Mouse (Mus musculus) frontal cortex, postnatal 14 days (tissue): ENCODE measurements around the gene Ighmbp2.
A peak's percentile ranks its signal among the peaks of the same experiment; 100 is the strongest.

Experiments used
- DNase-seq, 2 experiments: peaks; one replicate each; pipeline ENCODE4 v3.0.0; 2022; ENCODE audit warnings: low spot score in 2 of 2

Ighmbp2 gene

DNA sequence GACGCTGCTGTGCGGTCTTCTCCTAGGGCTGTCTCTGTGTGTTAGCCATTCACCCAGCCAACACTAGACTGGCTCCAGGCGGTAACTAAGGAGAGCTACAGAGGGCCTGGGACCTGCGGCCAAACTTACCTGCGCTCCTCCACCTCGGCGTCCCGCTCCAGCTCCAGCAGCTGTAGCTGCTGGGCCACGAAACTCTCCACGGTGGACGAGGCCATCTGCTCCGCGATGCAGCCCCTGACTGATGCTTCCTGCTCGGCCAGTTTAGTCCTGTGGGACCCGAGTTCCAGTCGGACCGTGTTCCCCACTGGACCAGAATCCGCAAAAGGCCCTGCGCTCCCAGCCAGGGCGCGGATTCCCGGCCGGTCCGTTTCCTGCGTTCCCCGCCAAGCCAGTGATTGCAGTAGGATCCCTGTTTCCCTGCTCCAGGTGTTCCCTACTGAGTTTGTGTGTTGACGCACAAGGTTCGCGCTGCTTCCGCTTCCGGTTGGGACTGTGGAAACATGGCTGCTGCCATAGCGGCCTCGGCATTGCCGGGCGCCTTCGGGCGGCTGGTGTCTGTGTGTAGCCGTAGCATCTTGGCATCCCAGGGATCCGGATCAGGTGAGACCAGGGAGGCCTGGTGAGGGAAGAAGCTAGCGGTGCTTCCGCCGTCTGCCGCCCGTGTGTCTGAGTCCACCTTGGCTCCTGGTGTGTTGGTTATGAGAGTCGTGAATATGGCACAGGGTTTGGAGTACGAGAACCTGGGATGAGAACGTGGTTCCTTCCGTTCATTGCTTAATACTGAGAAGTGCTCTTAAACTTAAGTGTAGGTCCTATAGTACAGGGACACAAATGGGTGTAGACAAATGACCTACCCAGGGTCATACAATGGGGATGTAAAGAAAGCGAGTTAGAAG is at the start of gene Ighmbp2, which contains the start of gene Mrpl21:
Gene Ighmbp2, minus strand, starts transcription at position 446 of the 896 bp plus-strand sequence.
Gene Mrpl21, plus strand, starts transcription at position 330 of the 896 bp plus-strand sequence.
- DNase-seq: peak; percentile 88 to 90

DNA sequence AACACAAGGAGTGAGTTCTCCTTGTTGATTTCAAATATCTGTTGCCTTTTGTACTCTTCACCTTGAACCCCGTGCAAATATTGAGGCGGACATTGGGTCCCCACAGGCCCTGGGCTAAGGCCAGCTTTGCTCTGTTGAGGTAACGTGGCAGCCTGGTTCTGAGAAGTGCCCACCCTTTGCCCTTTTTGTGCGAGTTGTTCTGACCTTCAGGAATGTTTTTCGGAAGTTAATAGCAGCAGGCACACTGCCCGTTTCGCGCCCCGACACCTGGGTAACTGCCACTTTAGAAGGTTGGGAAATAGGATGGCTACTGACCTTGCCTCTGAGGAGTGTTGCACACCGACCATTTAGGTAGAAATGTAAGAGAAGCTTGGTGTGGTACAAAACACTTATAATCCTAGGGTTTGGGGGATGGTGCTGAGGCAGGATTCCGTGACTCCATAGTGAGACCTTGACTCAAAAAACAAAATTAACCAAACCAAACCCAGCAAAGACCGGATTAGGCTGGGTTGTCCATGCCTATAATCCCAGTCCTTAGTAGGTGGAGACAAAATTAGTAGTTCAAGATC is 43.7 kb upstream of the Ighmbp2 start:
- DNase-seq: no peak

DNA sequence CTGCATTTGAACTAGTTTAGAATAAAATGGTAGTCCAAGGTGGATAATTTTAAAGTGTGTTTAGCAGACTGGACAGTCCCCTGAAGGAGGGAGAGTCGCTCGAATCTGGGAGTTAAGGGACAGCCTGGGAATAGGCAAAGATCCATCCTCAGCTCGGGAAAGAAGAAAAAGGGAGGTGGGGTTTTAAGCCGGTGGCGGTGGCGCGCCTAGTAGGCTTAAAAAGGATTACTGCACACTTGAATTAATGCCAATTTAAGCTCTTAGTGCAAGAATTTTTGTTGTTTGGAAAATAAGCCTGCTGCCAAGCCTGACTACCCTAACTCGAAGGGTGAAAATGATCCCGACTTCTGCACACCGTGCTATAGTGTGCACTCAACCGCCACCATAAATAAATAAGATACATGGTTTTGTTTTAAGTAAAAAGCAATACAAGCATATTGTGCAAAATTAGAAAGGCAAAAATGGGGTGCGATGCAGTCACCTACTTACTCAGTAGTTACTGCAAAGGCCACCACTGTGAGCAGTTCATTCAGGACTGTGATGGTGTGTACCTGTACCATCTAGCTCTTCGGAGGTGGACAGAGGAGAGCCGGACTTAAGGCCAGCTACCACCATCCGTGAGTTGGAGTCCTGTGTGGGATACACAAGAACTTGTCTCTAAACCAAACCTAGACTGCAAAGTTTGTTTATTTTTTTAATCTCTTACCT is 43.1 kb upstream of the Ighmbp2 start:
- DNase-seq: no peak

DNA sequence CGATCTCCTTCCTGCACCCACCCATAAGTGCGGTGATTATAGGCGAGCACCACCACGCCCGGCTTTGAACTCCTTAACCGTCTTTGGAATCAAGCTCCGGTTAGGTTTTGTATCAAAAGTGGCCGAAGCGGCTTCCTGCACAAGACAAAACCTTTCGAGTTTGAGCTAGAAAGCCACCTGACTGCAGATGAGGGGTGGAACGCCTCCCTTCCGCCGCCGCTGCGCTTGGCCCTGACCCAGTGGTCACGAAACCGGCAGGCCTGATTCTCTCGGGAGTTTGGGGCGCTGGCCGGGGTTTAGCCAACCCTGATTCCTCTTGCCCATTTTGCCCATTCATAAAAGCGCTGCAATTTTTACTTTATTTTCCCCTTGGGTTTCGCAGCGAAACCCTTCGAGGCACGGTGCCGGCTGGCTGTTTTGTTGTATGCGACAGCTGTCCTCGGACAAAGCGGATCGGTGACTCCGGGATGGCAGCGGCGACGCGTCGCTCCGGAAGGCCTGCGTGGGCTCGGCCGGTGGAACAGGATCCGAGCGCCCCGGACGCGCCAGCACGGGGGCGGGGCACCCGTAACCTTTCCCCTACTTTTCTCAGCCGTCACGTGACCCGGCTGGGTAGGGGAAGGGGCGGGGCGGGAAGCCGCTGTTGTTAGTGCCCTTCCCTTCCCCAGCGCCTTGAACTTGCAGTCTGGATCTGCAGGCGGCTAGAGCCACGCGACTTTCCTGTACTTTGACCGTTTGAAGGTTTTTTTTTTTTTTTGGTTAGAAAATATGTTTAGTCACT is 42.3 kb upstream of the Ighmbp2 start:
- peak; percentile 68 to 71 for DNase-seq

DNA sequence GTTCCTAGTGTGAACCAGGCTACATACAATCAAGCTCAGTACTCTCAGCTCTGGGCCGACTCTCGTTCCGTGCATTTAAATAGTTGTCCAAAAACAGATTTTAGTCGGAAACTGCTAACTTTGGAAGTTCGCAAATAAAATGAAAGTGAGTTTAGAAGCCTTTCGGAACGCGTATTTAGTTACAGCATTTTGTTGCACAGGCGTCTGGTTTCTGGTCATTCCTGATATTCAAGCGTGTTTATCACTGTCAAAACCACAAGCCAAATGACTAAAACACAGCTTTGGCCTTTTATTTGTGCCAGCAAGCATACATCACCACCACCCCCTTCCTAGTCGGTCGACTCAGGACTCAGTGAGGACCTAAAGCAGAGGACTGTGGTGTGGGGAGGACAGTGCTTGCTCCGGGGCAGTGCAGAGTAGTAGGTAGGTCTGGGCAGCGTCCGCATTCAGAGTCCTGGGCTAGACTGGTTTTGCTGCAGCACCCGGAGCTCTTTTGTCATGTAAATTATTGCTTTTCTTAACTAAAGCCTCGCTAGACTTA is 41.5 kb upstream of the Ighmbp2 start:
- no peak for DNase-seq

DNA sequence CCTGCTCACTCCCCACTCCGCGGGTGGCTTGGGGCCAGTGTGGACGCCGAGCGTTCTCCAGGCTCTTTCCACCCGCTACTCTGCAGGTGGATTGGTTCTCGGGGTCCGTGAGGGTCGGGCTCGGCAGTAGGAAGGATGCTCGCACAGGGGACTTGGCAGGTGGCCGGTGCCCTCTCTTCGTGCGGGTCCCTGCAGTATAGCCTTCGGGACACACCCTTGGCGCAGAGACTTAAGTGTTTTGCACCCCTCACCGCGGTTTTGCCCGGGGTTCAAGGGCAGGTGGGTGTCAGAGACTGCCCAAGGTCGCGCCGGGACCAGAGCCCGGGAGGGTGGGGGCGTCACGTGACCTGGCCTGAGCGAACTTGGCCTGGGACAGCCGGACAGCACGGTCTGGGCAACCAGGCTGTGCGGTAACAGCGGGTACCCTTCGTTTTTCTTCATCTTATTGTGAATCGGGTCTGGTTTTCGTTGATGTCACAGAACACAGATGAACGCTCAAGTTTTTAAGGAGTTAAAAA is 41.0 kb upstream of the Ighmbp2 start:
- peak in 1 of 2 experiments; percentile 43 for DNase-seq

DNA sequence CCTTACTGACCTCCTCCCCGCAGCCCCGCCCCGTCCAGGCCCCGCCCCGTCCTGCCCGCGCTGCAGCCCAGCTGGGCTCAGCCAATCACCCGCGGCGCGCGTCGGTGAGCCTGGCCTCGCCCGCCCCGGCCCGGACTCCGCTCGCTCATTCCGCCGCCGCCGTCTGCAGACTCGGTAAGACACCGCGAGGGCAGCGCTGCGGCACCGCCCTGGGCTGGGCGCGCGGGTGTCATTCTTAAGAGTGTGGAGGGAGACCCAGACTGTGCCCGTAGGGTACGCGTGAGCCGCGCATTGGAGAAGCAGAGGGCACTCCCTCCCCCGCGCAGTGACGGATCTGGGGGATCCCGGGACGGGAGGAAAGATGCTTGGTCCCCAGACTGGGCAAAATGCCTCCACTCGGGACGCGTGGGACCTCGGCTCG is 40.4 kb upstream of the Ighmbp2 start:
- peak; percentile 33 to 42 for DNase-seq

DNA sequence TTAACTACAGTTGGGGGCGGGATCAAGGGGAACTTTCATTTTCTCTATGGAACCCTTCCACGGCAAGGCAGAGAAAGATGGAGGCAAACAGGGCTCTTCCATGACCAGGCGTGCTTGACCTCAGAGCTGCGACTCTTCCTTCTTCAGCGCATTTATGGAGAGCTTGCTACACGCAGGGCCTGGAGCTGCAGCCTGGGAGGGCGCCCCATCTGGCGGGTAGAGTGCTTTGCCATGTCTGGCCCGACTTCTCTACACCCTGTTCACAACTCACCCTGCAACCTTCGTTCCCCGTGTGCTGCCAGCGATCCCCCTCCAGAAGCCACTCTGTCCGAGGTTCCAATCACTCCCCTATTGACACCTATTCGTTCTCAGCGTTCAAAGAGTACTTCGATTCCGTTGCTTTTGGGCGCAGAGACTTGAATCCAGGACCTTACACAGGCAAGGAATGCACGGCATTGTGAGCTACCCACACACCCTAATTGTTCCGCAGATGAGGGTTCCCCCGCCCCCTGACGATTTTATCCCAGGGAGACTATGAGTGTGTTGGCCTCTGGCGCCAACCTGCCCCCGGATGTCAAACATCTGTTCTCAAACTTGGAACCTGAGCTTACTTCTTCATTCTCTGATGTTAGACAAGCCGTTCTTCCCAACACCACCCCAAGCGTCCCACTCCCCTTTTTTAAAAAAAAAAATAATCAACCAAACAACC is 39.6 kb upstream of the Ighmbp2 start, which contains the start of gene Cpt1a:
Gene Cpt1a, plus strand, starts transcription at position 74 of the 709 bp plus-strand sequence.
- no peak for DNase-seq

DNA sequence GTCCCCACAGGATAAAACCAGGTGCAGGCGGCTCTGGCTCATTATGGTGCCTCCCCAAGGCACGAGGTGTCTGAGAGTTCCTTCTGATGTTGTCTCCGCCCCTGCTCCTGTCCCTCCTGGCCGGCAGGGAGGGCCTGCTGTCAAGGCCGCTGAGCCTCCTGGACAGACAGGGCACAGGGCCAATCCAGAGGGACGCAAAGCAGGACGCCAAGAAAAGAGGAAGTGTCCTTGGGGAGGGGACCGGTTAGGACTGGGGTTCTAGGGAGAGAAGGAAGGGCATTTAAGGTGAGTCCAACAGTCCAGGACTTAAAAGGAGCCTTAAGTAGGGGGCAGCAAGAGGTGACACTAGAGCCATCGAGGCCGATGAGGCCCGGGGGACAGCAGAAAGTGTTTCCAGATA is 38.8 kb upstream of the Ighmbp2 start:
- DNase-seq: no peak

DNA sequence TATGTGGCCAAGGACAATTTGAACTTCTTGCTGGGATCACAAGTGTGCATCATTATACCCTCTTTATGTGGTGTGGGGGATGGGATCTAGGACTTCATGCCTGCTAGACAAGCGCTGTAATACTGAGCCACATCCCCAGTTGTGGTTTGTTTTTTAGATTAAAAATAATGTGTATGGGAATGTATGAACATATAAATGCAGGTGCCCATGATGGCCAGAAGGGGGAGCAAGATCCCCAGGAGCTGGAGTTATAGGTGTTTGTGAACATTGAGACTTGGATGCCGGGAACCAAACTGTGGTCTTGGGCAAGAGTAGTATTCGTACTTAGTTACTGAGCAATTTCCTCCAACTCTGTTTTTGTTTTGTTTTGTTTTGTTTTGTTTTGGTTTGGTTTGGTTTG is 38.0 kb upstream of the Ighmbp2 start:
- no peak for DNase-seq

DNA sequence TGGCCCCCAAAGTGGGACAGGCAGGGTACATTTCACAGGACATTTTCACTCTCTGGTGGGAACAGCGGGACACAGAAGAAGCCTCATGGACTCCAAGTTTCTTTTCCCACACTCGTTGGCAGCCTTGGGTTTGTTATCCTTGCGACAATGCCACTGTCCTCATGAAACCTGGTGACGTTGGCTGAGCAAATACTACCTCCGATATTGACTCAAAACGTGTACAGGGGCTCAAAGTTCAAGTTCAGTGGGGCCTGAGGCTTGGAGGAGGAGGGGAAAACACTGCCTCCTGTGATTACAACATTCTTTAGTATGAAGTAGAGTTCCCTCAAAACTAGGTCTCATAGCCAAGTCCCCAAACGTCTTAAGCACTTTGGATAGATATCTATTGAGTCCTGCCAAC is 37.3 kb upstream of the Ighmbp2 start:
- no peak for DNase-seq

DNA sequence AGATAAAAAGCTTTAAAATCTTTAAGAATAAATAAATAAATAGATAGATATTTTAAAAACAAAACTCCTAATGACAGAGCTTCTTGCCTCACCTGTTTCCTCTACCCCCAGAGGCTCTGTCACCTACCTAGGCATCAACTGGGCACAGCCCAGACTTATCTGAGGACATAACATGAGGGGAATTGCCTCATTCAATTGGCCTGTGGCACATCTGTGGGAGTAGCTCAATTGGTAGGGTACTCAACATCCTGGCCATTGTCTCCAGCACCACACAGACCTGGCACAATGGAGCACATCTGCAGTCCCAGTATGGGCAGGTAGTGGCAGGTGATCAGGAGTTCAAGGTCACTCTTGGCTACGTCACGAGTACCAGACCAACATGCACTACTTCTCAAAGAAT is 36.5 kb upstream of the Ighmbp2 start:
- no peak for DNase-seq

DNA sequence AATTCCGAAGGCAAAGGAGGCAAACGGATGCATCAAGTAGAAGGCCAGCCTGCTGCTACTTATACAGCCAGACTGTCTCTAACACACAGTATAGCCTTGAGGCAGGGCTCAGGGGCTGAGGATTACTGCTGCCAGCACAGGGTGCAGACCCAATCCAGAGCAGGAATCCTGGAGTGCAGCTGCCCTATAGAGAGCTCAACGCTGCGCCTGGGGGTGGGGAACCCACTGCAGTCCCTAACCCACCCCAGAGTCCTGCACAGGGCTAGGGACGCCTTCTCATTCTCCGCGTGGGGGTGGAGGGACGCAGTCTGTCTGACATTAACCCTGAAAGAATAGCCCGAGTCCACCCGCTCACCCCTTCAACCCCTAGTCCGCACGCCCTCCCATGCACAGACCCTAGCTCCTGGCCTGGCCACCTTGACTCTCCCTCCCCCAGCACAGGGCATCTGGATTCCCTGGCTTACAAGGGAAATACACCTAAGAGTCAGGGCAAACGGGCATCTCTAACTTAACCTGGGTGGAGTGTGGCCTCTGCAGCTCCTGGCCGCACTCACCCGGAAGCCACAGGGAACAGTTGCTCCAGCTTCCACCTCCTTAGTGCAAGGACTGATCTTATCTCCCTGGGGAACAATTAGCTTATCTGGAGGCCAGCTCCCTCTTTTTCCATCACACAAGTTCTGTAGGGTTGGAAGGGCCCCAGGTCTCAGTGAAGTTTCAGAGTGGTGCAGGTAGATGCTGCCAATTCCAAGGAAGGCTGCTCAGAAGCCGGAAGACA is 24.5 kb upstream of the Ighmbp2 start:
- DNase-seq: no peak

DNA sequence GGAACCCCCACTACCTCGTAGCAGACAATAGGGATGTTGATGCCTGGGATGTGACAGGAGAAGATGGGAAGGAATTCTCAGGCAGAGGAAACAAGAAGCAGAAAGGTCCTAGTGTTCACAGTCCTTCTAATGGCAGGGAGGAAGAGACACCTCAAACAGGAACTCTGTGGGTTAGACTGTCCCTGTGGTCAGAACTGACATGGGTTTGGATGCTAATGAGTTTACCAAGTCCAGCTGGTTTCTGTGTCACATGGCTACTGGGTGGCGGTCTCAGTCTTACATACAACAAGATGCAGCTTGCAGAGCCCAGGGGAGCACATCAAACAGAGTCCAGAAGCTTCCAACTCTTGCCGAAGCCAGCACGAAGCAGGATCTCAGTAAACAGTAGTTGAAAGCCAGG is 21.2 kb upstream of the Ighmbp2 start:
- no peak for DNase-seq

DNA sequence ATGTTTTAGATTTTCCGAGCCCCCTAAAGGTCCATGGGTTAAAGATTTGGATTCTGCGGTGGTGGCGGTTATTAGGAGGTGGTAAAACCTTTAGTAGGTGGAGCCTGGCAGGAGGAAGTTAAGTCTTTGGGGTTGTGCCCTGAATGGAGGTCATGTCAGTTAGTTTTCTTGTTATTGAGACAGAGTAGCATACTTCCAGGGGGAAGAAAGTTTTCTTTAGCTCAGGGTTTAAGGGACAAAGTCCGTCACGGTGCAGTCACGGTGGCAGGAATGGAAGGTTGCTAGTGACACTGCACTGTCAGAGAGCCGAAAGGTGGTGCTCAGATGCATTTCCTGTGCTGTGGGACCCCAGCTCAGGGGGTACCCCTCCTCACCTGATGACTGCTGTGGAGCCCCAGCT is 15.0 kb upstream of the Ighmbp2 start:
- DNase-seq: no peak

DNA sequence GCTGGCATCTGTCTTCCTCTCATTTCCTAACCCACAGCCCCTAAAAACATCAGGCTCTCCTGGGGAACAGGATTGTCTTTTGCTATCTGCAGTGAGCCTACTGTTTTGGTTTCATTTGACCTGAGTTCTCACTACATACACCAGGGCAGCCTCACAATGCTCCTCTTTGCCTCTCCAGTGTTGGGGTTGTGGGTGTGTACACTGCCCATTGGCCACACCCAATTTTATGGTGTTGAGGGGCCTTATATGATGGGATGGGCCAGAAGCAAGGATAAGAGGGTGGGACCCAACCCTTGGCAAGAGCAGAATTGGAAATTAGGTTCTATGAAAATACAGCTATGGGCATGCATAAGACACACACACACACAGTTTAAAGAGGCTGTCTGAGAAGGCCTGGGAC is 14.2 kb upstream of the Ighmbp2 start:
- DNase-seq: no peak

DNA sequence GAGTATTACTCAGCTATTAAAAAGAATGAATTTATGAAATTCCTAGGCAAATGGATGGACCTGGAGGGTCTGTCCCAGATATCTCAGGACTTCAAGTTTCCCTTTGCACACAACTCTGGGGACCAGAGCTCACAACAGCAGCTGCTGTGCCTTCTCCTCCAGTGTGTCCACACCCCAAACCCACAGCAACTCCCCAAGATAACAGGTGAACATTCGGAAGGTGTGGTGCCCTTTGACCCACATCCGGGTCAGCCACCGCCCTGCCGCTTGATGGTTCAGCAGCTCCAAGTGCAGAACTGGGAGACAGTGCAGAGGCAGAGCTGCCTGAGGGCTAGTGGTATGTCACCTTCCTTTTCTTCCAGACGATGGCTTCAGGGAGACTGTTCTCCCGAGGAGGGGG is 12.4 kb upstream of the Ighmbp2 start:
- DNase-seq: no peak

DNA sequence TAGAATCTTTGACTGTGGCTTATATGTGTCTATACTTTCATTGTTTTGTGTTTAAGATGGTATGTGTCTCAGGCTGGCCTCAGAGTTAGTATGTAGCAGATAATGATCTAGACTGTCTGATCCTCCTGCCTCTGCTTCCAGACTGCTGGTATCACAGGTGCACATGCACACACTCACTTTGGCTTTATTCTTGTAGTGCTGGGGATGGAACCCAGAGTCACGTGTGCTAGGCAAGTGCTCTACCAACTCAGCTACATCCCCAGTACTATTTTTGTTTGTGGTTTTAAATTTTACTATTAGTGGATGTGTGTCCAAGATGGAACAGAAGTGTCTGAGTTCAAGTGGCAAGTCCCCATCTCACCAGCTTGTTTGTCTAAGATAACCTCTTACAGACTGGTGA is 10.2 kb upstream of the Ighmbp2 start:
- no peak for DNase-seq

DNA sequence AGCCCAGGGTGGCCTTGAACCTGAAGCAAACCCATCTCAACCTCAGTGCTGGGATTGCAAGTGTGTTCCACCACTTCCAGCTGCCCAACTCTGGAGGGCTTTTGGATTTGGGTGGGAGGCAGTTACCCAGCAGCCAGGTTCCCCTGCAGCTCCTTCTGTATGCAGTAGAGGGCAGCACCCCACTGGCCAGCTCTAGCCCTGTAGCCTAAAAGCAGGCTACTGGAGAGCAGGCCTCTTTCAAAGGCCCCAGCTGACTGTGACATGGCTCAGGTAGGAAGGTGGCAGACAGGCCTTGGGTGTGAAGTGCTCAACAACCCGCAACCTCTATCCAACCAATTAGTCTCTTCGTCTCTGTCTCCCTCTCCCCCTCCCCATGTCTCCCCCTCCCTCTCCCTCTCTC is 9.2 kb upstream of the Ighmbp2 start:
- DNase-seq: peak in 1 of 2 experiments; percentile 47

DNA sequence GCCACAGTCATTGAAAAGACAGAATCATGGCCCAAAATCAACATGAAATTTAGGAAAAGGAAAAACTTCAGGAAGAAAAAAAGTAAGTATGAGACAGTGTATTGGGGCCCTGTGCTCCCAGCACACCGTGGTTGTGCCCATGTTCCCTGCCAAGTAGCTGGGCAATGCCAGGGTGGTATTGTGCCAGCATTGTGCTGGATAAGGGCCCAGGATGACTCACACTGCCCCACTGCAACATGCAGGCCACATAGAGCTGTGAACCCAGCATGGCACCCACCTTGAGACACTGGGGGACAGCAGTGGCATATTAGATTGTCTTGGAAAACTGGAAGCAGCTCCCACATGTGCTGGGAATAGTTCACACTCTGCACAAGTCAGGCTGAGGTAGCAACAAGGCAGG is 6.2 kb upstream of the Ighmbp2 start:
- no peak for DNase-seq
